Mouse (Mus musculus) thymus, postnatal 36 days (tissue): ENCODE data around the gene Acsm1.
A peak's percentile ranks its signal among the peaks of the same experiment; 100 is the strongest.

Experiments
- DNase-seq, 2 experiments: peaks; one replicate each; pipeline ENCODE4 v3.0.0; 2022; ENCODE audit warnings: mixed read lengths in 2 of 2

The Acsm1 gene

GRCm38 (mm10) chr7:119673465-119673864 is 66.6 kb downstream of the Acsm1 start:
- peak; percentile 5 to 6 for DNase-seq

GRCm38 (mm10) chr7:119680107-119680506 is 73.3 kb downstream of the Acsm1 start:
- DNase-seq, result no peak

GRCm38 (mm10) chr7:119682699-119683098 is 75.9 kb downstream of the Acsm1 start:
- no peak for DNase-seq

GRCm38 (mm10) chr7:119689726-119690125 is 82.9 kb downstream of the Acsm1 start, which contains the start of gene Acsm4:
Gene Acsm4, plus strand, starts transcription at chr7:119690026.
- DNase-seq, result no peak

- DNase-seq, result no peak
These were observed 85.5 kb downstream of the Acsm1 start for GRCm38 (mm10) chr7:119692302-119692701.

GRCm38 (mm10) chr7:119694926-119695325 is 88.1 kb downstream of the Acsm1 start:
- no peak for DNase-seq
